Mouse (Mus musculus): ENCODE data around the gene Ptx4.

Gene Ptx4

DNA sequence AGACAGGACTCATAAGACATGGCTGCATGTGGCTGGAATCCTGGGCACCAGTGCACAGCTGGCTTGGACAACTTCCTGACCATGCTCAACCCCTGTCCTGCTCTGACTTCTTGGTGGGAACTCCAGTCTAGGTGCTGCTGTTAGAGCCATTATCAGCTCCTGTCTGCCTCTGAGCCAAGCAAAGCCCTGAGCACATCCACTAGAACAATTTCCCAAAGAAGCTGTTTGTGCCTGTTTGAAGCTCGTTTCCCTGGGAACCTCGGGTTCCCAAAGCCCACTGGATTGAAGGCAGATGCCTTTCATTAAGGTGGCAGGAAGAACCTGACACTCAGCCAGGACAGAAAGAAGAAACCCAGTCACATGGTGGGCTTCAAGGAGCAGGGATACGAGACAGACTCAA lies at the start of gene Ptx4:
Gene Ptx4, plus strand, starts transcription at position 355 of the 400 bp plus-strand sequence.
- no peak for DNase-seq (ENCODE audit: low spot score)

- DNase-seq (ENCODE audit: low spot score): no peak
Observed at GRCm38 (mm10) chr17:25076906-25077305, 43.7 kb upstream of the Ptx4 start.

DNA sequence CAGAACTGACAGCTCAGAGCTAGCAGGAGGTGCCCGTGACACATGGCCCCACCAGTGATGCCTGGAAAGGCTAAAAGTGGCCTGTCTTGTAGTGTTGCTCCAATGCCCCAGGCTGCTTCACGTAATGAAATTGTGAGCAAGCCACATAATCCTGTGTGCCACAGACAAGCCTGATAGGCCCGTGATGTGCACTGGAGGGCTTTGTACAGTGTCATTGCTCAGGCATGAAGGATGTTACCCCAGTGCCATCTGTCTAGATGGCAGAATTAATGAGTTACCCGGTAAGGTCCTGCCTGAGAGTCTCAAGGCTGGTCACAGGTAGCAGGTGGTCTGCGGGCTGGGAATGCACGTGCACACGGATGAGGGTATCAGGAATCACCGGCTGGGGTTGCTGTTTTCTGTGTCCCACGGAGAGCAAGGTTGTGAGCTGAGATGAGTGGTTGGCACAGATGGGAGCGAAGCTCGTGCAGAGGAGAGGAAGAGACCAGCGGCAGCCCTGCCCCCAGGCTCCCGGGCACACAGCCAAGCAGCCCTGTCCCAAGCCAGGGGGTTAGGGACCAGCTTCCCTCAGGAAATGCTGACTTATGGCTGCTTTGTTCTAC lies 42.7 kb upstream of the Ptx4 start:
- no peak for DNase-seq (ENCODE audit: low spot score)

DNA sequence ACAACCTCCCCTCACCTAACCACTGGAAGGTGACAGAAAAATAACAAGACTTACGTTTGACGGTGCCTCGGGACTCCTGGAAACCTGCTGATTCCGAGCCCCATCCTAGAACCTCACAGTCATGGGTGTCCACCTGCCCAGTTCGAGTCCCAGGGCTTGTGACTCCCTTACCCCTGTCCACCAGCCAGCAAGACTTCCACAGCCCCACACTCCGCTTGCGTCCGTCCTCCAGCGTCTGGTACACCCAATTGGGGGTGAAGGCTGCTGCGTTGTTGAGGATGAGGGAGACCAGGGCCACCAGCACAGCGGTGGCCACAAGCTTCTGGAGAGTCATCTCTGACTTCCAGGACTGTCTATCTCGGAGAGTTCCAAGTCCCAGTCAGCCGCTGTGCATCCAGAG lies 40.4 kb upstream of the Ptx4 start:
- DNase-seq (ENCODE audit: low spot score): no peak

DNA sequence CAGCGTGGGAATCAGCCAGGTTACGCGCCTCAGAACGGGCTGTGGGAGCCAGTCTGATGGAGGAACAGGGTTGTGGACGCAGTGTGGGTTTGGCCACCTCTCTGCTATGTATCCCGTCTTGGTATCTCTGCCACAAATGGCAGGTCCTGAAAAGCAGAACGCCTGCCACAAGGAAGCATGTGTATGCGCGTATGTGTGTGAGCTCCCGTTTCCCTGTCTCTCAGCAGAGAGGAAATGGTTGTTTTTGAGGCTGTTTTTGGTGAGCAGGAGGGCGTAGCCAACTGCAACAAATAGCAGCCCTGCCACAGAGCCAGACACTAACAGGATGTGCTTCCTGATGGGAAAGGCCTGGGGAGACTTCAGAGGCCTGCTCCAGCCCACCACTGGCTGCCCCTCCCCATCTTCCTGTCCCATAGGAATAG lies 39.6 kb upstream of the Ptx4 start:
- no peak for DNase-seq (ENCODE audit: low spot score)

- no peak for DNase-seq (ENCODE audit: low spot score)
Observed at GRCm38 (mm10) chr17:25082081-25082847, 38.3 kb upstream of the Ptx4 start.

DNA sequence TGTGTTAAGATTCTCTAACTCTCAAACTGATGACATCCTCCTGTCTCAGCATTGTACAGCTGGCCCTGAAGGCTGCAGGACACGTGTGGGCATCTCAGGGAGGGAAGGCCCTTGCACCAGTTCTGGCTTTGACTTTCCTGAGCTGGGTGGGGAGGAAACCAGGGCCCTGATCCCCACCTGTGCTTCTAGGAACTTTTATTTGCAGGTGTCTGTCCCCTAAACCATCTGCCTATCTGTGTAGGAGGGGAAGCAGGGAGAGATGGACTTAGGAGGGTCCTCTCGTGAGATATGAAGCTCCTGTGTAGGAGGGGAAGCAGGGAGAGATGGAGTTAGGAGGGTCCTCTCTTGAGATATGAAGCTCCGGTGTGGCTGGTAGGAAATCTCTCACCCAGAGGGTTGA lies 37.7 kb upstream of the Ptx4 start:
- no peak for DNase-seq (ENCODE audit: low spot score)

GRCm38 (mm10) chr17:25083444-25083931 lies 37.1 kb upstream of the Ptx4 start, which contains the start of gene Tmem204:
TSS of gene Tmem204 (minus strand) at chr17:25083591.
- no peak for DNase-seq (ENCODE audit: low spot score)

- DNase-seq (ENCODE audit: low spot score): no peak
Observed at GRCm38 (mm10) chr17:25084835-25085385, 35.6 kb upstream of the Ptx4 start.

- no peak for DNase-seq (ENCODE audit: low spot score)
Observed at GRCm38 (mm10) chr17:25086724-25087123, 33.8 kb upstream of the Ptx4 start.

GRCm38 (mm10) chr17:25089158-25089557 lies 31.4 kb upstream of the Ptx4 start:
- DNase-seq (ENCODE audit: low spot score): no peak

- no peak for DNase-seq (ENCODE audit: low spot score)
Observed at GRCm38 (mm10) chr17:25090450-25090849, 30.1 kb upstream of the Ptx4 start.

DNA sequence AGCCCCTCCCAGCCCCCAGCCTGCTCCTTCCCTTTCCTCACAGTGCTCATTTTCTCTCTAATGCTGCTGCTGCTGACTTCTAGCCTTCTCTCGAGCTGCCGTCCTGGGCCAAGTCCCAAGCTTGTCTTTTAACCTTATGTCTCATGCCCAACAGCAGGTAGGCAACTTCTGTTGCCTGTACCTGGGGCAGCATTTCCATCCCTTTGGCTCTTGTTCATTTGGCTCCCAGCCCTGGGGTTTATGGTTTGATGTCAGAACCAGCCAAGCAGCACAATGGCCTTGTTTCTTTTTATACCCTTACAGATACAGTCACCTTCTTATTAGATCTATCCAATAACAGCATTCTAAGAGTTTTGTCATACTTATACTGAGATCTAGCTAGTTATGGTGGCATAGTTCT lies 24.3 kb upstream of the Ptx4 start:
- DNase-seq (ENCODE audit: low spot score): no peak

GRCm38 (mm10) chr17:25100052-25100451 lies 20.5 kb upstream of the Ptx4 start:
- no peak for DNase-seq (ENCODE audit: low spot score)

DNA sequence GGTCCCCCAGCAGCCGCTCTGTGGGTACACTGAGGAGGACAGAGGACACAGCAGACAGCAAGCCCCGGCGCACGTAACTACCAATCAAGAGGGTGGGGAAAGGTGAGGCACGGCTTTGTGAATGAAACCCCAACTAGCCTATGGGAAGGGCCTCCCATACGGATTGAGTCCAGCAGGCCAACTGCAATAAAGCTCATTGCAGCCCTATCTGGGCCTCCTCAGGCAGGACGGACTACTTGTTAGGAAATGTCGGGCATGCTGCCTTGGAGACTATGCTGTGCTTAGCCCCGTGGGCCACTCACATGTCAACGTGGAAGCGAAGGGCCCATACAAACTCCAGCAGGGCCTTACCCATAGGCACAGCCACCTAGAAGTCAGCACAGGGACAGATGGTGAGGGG lies 19.2 kb upstream of the Ptx4 start:
- DNase-seq (ENCODE audit: low spot score): no peak

DNA sequence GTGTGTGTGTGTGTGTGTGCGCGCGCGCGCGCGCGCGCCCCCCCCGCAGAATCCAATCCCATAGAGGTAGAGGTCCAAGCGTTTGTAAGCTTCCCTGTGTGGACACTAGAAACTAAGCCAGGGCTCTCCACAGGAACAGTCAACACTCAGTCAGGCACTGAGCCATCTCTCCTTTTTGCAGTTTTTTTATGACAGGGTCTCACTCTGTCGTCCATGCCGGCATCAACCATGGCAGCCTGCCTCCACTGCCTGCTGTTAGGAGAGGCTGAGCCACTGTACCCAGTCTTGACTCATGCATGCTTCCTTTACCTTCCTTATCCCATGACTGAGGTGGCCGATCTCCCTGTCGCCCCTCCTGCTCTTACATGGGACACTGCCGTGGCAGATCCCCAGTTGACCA lies 12.8 kb upstream of the Ptx4 start:
- DNase-seq (ENCODE audit: low spot score): no peak

- no peak for DNase-seq (ENCODE audit: low spot score)
Observed at GRCm38 (mm10) chr17:25109578-25109977, 11.0 kb upstream of the Ptx4 start.

DNA sequence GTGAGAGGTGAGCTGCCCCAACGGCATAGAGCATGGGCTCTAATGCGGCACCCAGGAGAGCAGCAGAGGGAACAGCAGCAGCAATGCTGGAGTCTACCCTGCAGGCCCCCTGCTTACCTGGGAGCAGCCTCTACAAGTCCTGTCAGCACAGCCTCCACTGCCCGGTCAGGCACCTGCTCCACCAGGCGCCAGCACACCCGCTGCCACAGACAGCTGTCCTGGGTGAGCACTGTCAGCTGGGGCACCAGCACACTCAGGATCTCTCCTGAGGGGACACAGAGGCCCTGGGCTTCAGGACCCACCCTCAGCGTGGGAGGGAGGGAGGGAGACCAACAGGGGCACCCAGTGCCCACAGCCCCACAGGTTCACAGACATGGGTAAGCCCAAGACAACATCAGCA lies 10.0 kb upstream of the Ptx4 start:
- no peak for DNase-seq (ENCODE audit: low spot score)

DNA sequence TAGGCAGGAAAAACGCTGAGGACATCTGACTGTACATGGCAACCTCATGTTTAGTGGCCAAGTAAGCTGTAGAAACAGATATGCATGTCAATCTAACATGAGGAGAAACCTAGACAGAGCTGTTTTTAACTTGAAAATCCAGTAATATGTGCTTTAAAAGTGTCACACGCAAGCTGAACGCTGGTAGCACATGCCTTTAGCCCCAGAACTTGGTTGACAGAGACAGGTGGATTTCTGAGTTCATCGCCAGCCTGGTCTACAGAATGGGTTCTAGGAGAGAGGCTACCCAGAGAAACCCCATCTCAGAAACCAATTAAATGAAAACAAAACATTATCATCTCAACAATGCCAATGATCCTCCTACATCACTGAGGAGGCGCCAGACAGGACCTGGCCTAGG lies 9.3 kb upstream of the Ptx4 start:
- no peak for DNase-seq (ENCODE audit: low spot score)

- DNase-seq (ENCODE audit: low spot score): no peak
Observed at GRCm38 (mm10) chr17:25111739-25112422, 8.7 kb upstream of the Ptx4 start.

DNA sequence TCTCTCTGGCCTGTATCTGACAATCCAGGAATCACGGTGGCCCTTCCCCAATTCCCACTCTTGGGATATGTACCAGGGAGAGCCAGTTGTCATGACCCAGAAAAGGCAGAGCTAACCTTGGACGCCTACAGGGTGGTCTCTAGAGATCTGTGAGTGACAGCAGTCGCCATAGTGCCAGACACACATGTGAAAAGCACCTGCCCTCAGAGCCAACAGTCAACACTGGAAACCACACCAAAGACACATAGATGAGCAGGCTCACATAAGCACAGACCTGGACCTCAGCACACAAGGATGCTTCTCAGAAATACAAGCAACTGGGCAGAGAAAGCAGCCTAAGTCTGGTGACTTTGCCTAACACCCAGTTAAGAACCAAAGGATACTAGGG lies 8.1 kb upstream of the Ptx4 start:
- no peak for DNase-seq (ENCODE audit: low spot score)

GRCm38 (mm10) chr17:25114908-25115645 lies 5.5 kb upstream of the Ptx4 start:
- DNase-seq (ENCODE audit: low spot score): no peak
